Mouse (Mus musculus) hematopoietic stem cell, adult 5-6 weeks (primary cell): Measurements from ENCODE around the gene Ces1e. TPM values are rescaled to one million over a fixed set of nuclear protein-coding genes. Genes with fewer than 3 reads are reported as not detected.
"Not testable (repeated sequence)": the region's sequence is repeated elsewhere in the genome, so short reads cannot be mapped to it uniquely, and the experiment has no call there.

Experiments
- ATAC-seq, 2 experiments: fragments of 125-278 bp in 1 of 2; replicated peaks in 1 of 2; 2 replicates each; pipeline ENCODE4 v1.8.0; 2016 to 2017; ENCODE audit warnings: inconsistent platforms in 2 of 2, mild to moderate bottlenecking in 2 of 2, moderate number of reproducible peaks in 2 of 2, low read depth in 1 of 2, moderate TSS enrichment in 1 of 2; ENCODE audit not compliant: low FRiP score in 2 of 2, poor library complexity in 2 of 2, severe bottlenecking in 2 of 2, insufficient read depth in 1 of 2, low TSS enrichment in 1 of 2
- total RNA-seq: library from RNA; stranded (forward); fragments of 172-1452, 232-1000 nt; gene quantifications from 2 replicates; pipeline ENCODE4 v1.2.3, GENCODE M21; 2017

Ces1e gene
- not detected in 2 replicates for total RNA-seq

- ATAC-seq: no peak
These were observed at the start of gene Ces1e for GRCm38 (mm10) chr8:93229446-93229845. Gene Ces1e, minus strand, starts transcription at chr8:93229619.

GRCm38 (mm10) chr8:93278176-93278805, 48.9 kb upstream of the Ces1e start:
- ATAC-seq: no peak

DNA sequence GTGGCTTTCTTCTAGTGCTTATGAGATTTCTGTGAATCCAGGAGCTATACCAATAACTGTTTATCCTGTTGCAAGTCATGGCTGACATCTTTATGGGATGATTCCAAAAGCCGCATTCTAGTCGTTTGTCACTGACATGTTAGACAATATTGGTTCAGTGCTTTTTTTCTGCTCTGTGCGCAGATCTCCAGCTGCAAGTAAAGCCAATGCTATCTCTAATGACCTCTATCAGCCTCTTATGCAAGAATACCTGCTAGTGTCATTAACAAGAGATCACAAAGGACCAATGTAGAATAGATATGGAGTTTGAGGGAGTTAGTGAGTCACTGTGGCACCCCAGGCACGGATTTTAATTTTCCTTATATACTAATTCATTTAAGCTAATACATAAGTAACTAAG, 45.2 kb upstream of the Ces1e start:
- ATAC-seq: no peak

- ATAC-seq: no peak
These were observed 43.9 kb upstream of the Ces1e start for GRCm38 (mm10) chr8:93273321-93273720.

DNA sequence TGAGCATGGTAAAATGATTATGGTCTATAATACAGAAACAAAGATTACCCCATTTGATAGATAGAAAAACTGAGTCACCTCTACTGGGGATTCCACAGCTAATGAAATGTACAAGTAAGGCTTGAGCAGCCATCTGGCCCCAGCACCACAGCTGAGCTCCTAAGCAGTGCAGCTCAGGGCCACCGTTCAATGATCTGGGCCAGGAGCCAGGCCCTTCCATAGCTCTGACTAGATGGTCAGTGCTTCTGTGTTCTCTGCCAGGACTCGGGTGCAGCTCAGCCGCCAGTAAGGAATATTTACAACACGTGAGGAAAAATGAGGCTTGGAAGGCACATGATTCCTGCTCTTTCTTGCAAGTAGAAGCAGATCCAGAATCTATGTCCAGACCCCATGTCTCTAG, 43.3 kb upstream of the Ces1e start:
- ATAC-seq: no peak

DNA sequence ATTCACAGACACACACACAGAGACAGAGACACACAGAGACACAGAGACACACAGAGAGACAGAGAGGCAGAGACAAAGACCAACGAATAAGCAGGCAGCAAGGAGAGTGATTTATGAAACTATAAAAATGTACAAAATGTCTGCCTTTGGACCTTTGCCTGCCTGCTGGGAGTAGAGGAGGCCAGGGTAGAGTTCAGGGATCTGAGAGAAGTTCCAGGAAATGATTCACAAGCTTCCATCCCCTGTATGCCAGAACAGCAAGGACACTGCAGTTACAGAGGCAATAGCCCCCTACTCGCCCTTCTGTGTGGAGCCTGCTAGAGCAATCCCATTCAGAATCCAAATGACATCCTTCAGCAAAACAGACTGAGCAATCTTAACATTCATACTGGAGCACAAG, 32.0 kb upstream of the Ces1e start:
- no peak for ATAC-seq

DNA sequence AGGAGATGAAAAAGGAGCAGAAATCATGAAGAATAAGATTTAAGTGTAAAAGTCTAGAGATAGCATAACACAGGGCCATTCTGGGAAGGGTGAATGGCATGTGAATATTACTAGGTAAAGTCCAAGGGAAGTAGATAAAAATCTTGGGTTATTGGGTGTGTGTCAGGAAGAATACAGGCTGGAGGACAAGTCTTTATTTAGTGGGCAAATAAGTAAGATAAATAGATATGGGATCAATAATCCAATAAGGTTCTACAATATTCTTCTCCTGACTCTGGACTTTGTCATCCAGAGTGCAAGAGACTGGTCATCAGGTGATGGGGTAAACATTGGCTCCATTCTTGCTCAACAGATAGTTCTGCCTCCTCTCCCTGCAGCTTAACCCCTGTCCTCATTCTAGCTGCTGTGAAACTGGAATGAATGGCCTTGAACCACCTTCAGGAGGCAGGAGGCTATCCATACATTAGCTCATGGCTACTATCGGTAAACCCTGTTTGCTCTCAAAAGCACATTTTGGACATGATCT, 23.0 kb upstream of the Ces1e start:
- no peak for ATAC-seq

GRCm38 (mm10) chr8:93246057-93246456, 16.6 kb upstream of the Ces1e start:
- ATAC-seq: no peak

- ATAC-seq: no peak
These were observed 10.5 kb upstream of the Ces1e start for GRCm38 (mm10) chr8:93239884-93240283.

GRCm38 (mm10) chr8:93235681-93236080, 6.3 kb upstream of the Ces1e start:
- no peak for ATAC-seq

GRCm38 (mm10) chr8:93234706-93235105, 5.3 kb upstream of the Ces1e start:
- no peak for ATAC-seq

DNA sequence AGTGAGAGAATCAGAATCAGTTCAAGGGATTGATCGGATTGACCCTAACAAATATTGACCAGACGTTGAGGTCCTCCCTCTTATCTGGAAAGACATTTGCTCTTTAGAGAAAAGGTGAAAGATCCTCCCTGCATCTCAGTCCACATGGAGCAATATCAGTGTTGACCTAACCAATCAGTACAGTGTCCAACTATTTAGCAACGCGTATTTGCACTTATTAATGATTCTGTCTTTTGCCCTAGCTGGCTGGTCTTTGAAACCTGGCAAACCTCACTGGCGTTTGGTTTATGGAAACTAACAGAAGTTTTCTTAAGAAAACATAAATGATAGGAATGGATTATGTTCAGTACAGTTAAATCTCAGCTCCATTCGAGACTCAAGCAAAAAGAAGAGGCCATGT, 4.6 kb upstream of the Ces1e start:
- ATAC-seq: no peak

- ATAC-seq: no peak
These were observed 597 bp downstream of the Ces1e start for GRCm38 (mm10) chr8:93228673-93229370.

DNA sequence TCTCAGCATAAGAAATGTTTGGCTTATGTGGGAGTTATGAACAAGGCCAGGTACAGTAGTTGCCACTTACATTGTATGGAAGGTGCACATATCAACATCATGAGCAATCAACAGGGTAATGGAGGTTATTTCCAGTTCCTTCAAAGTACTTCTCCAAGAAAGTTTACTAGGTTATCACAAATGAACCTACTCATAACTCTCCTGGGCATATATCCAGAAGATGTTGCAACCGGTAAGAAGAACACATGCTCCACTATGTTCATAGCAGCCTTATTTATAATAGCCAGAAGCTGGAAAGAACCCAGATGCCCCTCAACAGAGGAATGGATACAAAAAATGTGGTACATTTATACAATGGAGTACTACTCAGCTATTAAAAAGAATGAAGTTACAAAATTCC, 2.9 kb downstream of the Ces1e start:
- ATAC-seq: not testable (repeated sequence)

- ATAC-seq: no peak
These were observed 7.5 kb downstream of the Ces1e start for GRCm38 (mm10) chr8:93221896-93222295.

- ATAC-seq: no peak
These were observed 11.6 kb downstream of the Ces1e start for GRCm38 (mm10) chr8:93217867-93218266.

DNA sequence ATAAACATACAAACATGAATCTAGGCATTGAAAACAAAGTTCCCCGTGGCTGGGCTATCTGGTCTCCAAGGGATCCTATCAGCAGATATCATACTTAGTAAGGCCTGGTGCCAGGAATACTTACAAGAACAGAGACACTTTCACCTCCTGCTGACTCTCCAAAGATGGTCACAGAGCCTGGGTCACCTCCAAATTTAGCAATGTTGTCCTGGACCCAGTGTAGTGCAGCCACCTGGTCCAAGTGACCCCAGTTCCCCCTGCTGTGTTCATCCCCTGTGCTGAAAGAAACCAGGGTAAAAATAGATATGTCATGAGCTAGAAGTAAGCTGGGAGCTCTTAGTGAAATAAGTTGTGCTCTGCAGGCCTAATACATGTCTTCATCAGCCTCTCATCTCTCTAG, 12.0 kb downstream of the Ces1e start:
- no peak for ATAC-seq

DNA sequence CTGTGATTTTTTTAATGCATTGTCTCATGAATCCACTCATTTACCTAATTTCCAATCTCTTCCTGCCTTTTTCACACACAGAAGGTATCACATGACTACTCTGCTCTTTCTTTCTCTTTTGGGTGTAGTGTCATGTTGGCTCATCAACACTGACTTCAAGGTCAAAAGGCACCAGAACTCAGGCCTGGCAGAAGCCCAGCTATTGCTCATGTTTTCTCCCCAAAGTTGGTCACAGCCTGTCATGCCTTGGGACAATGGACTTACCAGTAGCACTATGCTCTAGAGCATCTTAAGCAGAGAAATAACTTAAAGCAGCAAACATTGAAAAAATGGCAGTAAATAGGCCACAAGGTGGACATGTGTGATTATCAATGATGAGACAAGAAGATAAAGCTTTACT, 18.3 kb downstream of the Ces1e start:
- no peak for ATAC-seq

DNA sequence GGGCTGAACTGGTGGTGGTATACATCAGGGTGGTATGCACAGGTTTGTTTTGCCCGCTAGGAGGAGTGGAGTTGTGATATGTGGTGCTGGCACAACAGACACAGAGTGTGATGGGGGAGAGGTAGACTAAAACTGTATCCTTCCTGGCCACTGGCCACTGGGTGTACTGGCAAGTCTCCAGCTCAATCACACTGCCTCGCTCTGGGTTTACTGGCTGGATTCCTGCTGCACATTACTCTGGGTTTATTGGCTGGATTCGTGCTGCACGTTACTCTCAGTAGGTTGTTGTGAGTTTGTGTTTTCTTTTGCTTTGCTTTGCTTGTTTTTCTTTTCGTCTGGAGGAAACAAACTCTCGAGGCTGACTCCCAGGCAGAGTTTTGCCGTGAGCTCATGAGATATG, 30.3 kb downstream of the Ces1e start:
- ATAC-seq: not testable (repeated sequence)
